Comparison of ENCODE assay signal across 9 mouse cellular contexts in genomic region chr1:68748976-68749375, GRCm38 (mm10).
A peak's percentile ranks its signal among the peaks of the same experiment; 100 is the strongest.
DNase-seq lines count a peak whose midpoint lies in the region; ATAC-seq lines count a peak whose summit lies in the region.
"Had no signal": no experiment of that assay in that cellular context is flagged by ENCODE, and none has a peak within 500 bp of the region (broad histone marks: within the 10 kb centered on the region; RNA-seq: fewer than 3 reads in every experiment).

No protein-coding gene starts in this region.

- H3K9ac ChIP-seq in hindbrain, embryonic 11.5 days (ENCODE audit: low read depth, low read length) = no peak overlapping the region

- no peaks in the 10 kb centered on the region for H3K9me3 ChIP-seq in hindbrain, embryonic 11.5 days (ENCODE audit: control insufficient read depth, low read length)
- no peaks in the 10 kb centered on the region for H3K9me3 ChIP-seq in hindbrain, embryonic 10.5 days
- H3K9me3 ChIP-seq: megakaryocyte, embryonic 14.5 days had no signal

- H3K27ac ChIP-seq in hindbrain, embryonic 11.5 days (ENCODE audit: low read depth, low read length) = no peak overlapping the region
- H3K27ac ChIP-seq in hindbrain, embryonic 10.5 days = no peak overlapping the region

- no peaks in the 10 kb centered on the region for H3K4me1 ChIP-seq in hindbrain, embryonic 11.5 days (replicated peaks; ENCODE audit: control insufficient read depth, insufficient read depth, low read length)
- H3K4me1 ChIP-seq in hindbrain, embryonic 10.5 days (replicated peaks) = no peaks in the 10 kb centered on the region
- H3K4me1 ChIP-seq: megakaryocyte, embryonic 14.5 days had no signal

- no peak overlapping the region for H3K4me2 ChIP-seq in hindbrain, embryonic 11.5 days (replicated peaks; ENCODE audit: low read depth, low read length)

- H3K36me3 ChIP-seq in hindbrain, embryonic 11.5 days (ENCODE audit: control insufficient read depth, insufficient read depth, low read length) = no peaks in the 10 kb centered on the region
- H3K36me3 ChIP-seq in hindbrain, embryonic 10.5 days = no peaks in the 10 kb centered on the region

- H3K27me3 ChIP-seq in hindbrain, embryonic 11.5 days (ENCODE audit: control insufficient read depth, insufficient read depth, low read length) = no peaks in the 10 kb centered on the region
- no peaks in the 10 kb centered on the region for H3K27me3 ChIP-seq in hindbrain, embryonic 10.5 days (ENCODE audit: insufficient read depth, poor library complexity, severe bottlenecking)
- H3K27me3 ChIP-seq: megakaryocyte, embryonic 14.5 days had no signal

- no peak overlapping the region for H3K4me3 ChIP-seq in hindbrain, embryonic 11.5 days (ENCODE audit: low read depth, low read length)
- no peak overlapping the region for H3K4me3 ChIP-seq in hindbrain, embryonic 10.5 days
- H3K4me3 ChIP-seq: megakaryocyte, embryonic 14.5 days had no signal

- peak; percentile 38; the same call in 1 of the 2 replicates for ATAC-seq in hindbrain, embryonic 11.5 days (ENCODE audit: low FRiP score)

- 27% methylated on average over 1 of the region's 1 CpGs for WGBS in hindbrain, embryonic 11.5 days
- 50% methylated on average over 1 of the region's 1 CpGs for WGBS in hindbrain, embryonic 10.5 days

- DNase-seq in hindbrain, embryonic 11.5 days (ENCODE audit: low spot score) = peak; percentile 4
- DNase-seq in hindbrain, embryonic 10.5 days (ENCODE audit: low spot score) = no peak
- DNase-seq in brain, adult 2 months (ENCODE audit: low read depth, low spot score) = peak; percentile 97
- peak; percentile 7 for DNase-seq in embryo, embryonic 10.5 days (ENCODE audit: low spot score)
- peak; percentile 6 to 19 for DNase-seq in layer of hippocampus, postnatal 10 days (ENCODE audit: low spot score in 2 of 2)
- DNase-seq in lung, postnatal 14 days = no peak
- no peak for DNase-seq in ovary, postnatal 10 days (ENCODE audit: low spot score)
- DNase-seq in thymus, postnatal 25 days = no peak

Comparison
In these comparisons a context has a peak if more than half of its experiments do, and no peak if none do; other contexts are left out.
1. DNase-seq: peak in hindbrain, embryonic 11.5 days (single experiment), brain, adult 2 months (single experiment), embryo, embryonic 10.5 days (single experiment) and layer of hippocampus, postnatal 10 days (2 of 2); none in hindbrain, embryonic 10.5 days (single experiment), lung, postnatal 14 days (single experiment), ovary, postnatal 10 days (single experiment) and thymus, postnatal 25 days (single experiment).